10 mouse cellular contexts compared by ENCODE assay signal in genomic region chr5:135550910-135551309, GRCm38 (mm10). TPM values are rescaled to one million over a fixed set of nuclear protein-coding genes. Genes with fewer than 3 reads are reported as not detected.
DNase-seq lines count a peak whose midpoint lies in the region; ATAC-seq lines count a peak whose summit lies in the region.
"Had no signal": no experiment of that assay in that cellular context is flagged by ENCODE, and none has a peak within 500 bp of the region (broad histone marks: within the 10 kb centered on the region; RNA-seq: fewer than 3 reads in every experiment).

No protein-coding gene starts in this region.

- H3K4me2 ChIP-seq in midbrain, embryonic 14.5 days (ENCODE audit: low read length): no peak overlapping the region
- no peak overlapping the region for H3K4me2 ChIP-seq in midbrain, embryonic 16.5 days (ENCODE audit: low read length)
- H3K4me2 ChIP-seq: heart, embryonic 13.5 days; limb, embryonic 13.5 days had no signal

- 31% methylated on average over 3 of the region's 3 CpGs for WGBS in midbrain, embryonic 14.5 days
- 27% methylated on average over 3 of the region's 3 CpGs for WGBS in midbrain, embryonic 16.5 days

- no peaks in the 10 kb centered on the region for H3K27me3 ChIP-seq in midbrain, embryonic 14.5 days (ENCODE audit: control insufficient read depth, insufficient read depth, low read length)
- no peaks in the 10 kb centered on the region for H3K27me3 ChIP-seq in midbrain, embryonic 16.5 days (ENCODE audit: control insufficient read depth, insufficient read depth, low read depth, low read length)

- H3K27ac ChIP-seq in midbrain, embryonic 14.5 days (replicated peaks; ENCODE audit: low read depth, low read length): no peak overlapping the region
- H3K27ac ChIP-seq in midbrain, embryonic 16.5 days (ENCODE audit: low read length): no peak overlapping the region
- H3K27ac ChIP-seq: heart, embryonic 13.5 days; limb, embryonic 13.5 days had no signal

- intact Hi-C loops in gastrocnemius, postnatal 36 days (cut with DNase I): loop anchor here (5.0 kb wide), 1 partner anchor 61 kb away; no protein-coding TSS in a partner anchor
- intact Hi-C loops in left cerebral cortex, postnatal 4 days (cut with DNase I): loop anchor here (5.0 kb wide), 1 partner anchor 211 kb away; no protein-coding TSS in a partner anchor

- ATAC-seq in midbrain, embryonic 14.5 days (ENCODE audit: low FRiP score, low TSS enrichment): no peak
- ATAC-seq in midbrain, embryonic 16.5 days: no peak
- peak; percentile 55 for ATAC-seq in monocyte, adult 5-6 weeks (replicated peaks; ENCODE audit: insufficient number of reproducible peaks, low FRiP score, low TSS enrichment, poor library complexity, severe bottlenecking)

- DNase-seq in gastrocnemius, adult 18-20 months (ENCODE audit: low spot score): peak; percentile 50
- DNase-seq in gastrocnemius, postnatal 36 days: no peak
- peak; percentile 59 for DNase-seq in midbrain, embryonic 14.5 days
- peak; percentile 71 for DNase-seq in adipocyte (ENCODE audit: low spot score)
- DNase-seq in spleen, adult 18-20 months: no peak
- no peak for DNase-seq in left cerebral cortex, postnatal 4 days

- no peaks in the 10 kb centered on the region for H3K4me1 ChIP-seq in midbrain, embryonic 14.5 days (ENCODE audit: control insufficient read depth, insufficient read depth, low read length)
- H3K4me1 ChIP-seq in midbrain, embryonic 16.5 days (ENCODE audit: control insufficient read depth, insufficient read depth, low read length): no peaks in the 10 kb centered on the region

- H3K9ac ChIP-seq in midbrain, embryonic 14.5 days (replicated peaks; ENCODE audit: low read length): no peak overlapping the region
- H3K9ac ChIP-seq in midbrain, embryonic 16.5 days (ENCODE audit: low read depth, low read length): no peak overlapping the region
- H3K9ac ChIP-seq: heart, embryonic 13.5 days; limb, embryonic 13.5 days had no signal

- no peak overlapping the region for H3K4me3 ChIP-seq in midbrain, embryonic 14.5 days (replicated peaks; ENCODE audit: low read depth, low read length)
- no peak overlapping the region for H3K4me3 ChIP-seq in midbrain, embryonic 16.5 days (ENCODE audit: low read depth, low read length)
- H3K4me3 ChIP-seq: heart, embryonic 13.5 days; limb, embryonic 13.5 days had no signal

- H3K36me3 ChIP-seq in midbrain, embryonic 14.5 days (ENCODE audit: control insufficient read depth, insufficient read depth, low read length): no peaks in the 10 kb centered on the region
- no peaks in the 10 kb centered on the region for H3K36me3 ChIP-seq in midbrain, embryonic 16.5 days (ENCODE audit: control insufficient read depth, insufficient read depth, low read length)
- H3K36me3 ChIP-seq: heart, embryonic 13.5 days; limb, embryonic 13.5 days had no signal

- H3K9me3 ChIP-seq in midbrain, embryonic 14.5 days (ENCODE audit: control insufficient read depth, low read length): no peaks in the 10 kb centered on the region
- no peaks in the 10 kb centered on the region for H3K9me3 ChIP-seq in midbrain, embryonic 16.5 days (replicated peaks; ENCODE audit: control insufficient read depth, low read length, poor library complexity, severe bottlenecking)
- H3K9me3 ChIP-seq: heart, embryonic 13.5 days; limb, embryonic 13.5 days had no signal

RNA-seq across cellular contexts. Expression of gene Hip1, which starts 6.0 kb away (rescaled TPM):
- 10 to 100 TPM; 17.3 TPM for total RNA-seq in gastrocnemius, adult 18-20 months (2021)
- total RNA-seq in gastrocnemius, postnatal 36 days (2021): 10 to 100 TPM; 23.5 to 25.4 TPM
- polyA plus RNA-seq in midbrain, embryonic 14.5 days (2014; fragmentation: Nextera tagmentation; extraction: Ambion mirVana): 28.3 and 42.0 TPM in 2 replicates
- 39.4 and 39.7 TPM in 2 replicates for polyA plus RNA-seq in midbrain, embryonic 16.5 days (2015; fragmentation: Nextera tagmentation; extraction: Ambion mirVana)
- 136 to 193 TPM (median 152 TPM) in 3 replicates for total RNA-seq in monocyte, adult 5-6 weeks (2017)
- total RNA-seq in left cerebral cortex, postnatal 4 days (2021): 100 to 1,000 TPM in 1 of 2 experiments, 10 to 100 TPM in 1; 99.7 to 102 TPM

RNA-seq across cellular contexts. Expression of gene Ccl26, which starts 12.5 kb away (rescaled TPM):
- total RNA-seq in gastrocnemius, adult 18-20 months (2021): not detected
- not detected for total RNA-seq in gastrocnemius, postnatal 36 days (2021)
- not detected in 2 replicates for polyA plus RNA-seq in midbrain, embryonic 14.5 days (2014; fragmentation: Nextera tagmentation; extraction: Ambion mirVana)
- polyA plus RNA-seq in midbrain, embryonic 16.5 days (2015; fragmentation: Nextera tagmentation; extraction: Ambion mirVana): not detected in 2 replicates
- not detected in 3 replicates for total RNA-seq in monocyte, adult 5-6 weeks (2017)
- not detected for total RNA-seq in left cerebral cortex, postnatal 4 days (2021)
- polyA plus RNA-seq: heart, embryonic 13.5 days; limb, embryonic 13.5 days had no signal

RNA-seq across cellular contexts. Expression of gene Ccl24, which starts 21.9 kb away (rescaled TPM):
- 1 to 10 TPM in 1 of 2 experiments, under 1 TPM in 1; 0.32 to 1.4 TPM for total RNA-seq in gastrocnemius, adult 18-20 months (2021)
- 1 to 10 TPM in 1 of 2 experiments, under 1 TPM in 1; 0.44 to 1.5 TPM for total RNA-seq in gastrocnemius, postnatal 36 days (2021)
- polyA plus RNA-seq in midbrain, embryonic 14.5 days (2014; fragmentation: Nextera tagmentation; extraction: Ambion mirVana): 4.1 TPM in 1 of 2 replicates, not detected in the other
- polyA plus RNA-seq in midbrain, embryonic 16.5 days (2015; fragmentation: Nextera tagmentation; extraction: Ambion mirVana): 1.2 and 2.3 TPM in 2 replicates
- total RNA-seq in monocyte, adult 5-6 weeks (2017): not detected in 3 replicates
- total RNA-seq in left cerebral cortex, postnatal 4 days (2021): under 1 TPM in 1 of 2 experiments, not detected in 1; 0.52 TPM

Comparison
In these comparisons a context has a peak if more than half of its experiments do, and no peak if none do; other contexts are left out.
1. DNase-seq: peak in gastrocnemius, adult 18-20 months (single experiment), midbrain, embryonic 14.5 days (single experiment) and adipocyte (single experiment); none in gastrocnemius, postnatal 36 days (0 of 2), spleen, adult 18-20 months (0 of 2) and left cerebral cortex, postnatal 4 days (single experiment).